Mouse (Mus musculus): Measurements from ENCODE around the gene Pidd1. TPM values are rescaled to one million over a fixed set of nuclear protein-coding genes. Genes with fewer than 3 reads are reported as not detected.
"Not testable (repeated sequence)": the region's sequence is repeated elsewhere in the genome, so short reads cannot be mapped to it uniquely, and the experiment has no call there.

Pidd1 gene
- total and polyA plus RNA-seq, 3 experiments = 5.8 to 24.9 (median 7.8) TPM

DNA sequence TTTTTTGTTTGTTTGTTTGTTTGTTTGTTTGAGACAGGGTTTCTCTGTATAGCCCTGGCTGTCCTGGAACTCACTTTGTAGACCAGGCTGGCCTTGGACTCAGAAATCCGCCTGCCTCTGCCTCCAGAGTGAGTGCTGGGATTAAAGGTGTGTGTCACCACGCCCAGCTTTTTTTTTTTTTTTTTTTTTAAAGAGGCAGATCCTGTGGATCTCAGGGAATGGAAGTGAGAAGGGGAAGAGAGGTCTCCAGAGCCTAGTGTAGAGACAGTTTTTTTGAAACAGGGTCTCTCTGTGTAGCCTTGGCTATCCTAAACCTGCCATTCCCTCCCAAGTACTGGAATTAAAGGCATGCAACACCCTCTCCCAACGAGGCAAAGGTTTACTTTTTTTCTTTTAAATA is 2.5 kb upstream of the Pidd1 start:
- H3K27me3 ChIP-seq (replicated peaks); H3K9me3 ChIP-seq (replicated peaks; ENCODE audit: low read length); H3K27ac ChIP-seq (ENCODE audit: insufficient read depth, low read depth); dilution Hi-C loops (cut with MboI; ENCODE audit: extremely low pct_ligation_motif_present, extremely low pct_unique_long_range_greater_than_20kb, low sequenced_read_pairs); DNase-seq (ENCODE audit: extremely low read depth); in situ Hi-C loops (cut with MboI; ENCODE audit: low pct_ligation_motif_present, low pct_unique_long_range_greater_than_20kb, low sequenced_read_pairs): not testable (repeated sequence)
- Histone ChIP-seq H3K4me3 (replicated peaks in 1 of 3; ENCODE audit: low read depth in 2 of 3, low read length in 2 of 3, poor library complexity in 1 of 3) (peak overlapping the region in 2 of 3 experiments; percentile 71 to 97), H3K9ac (ENCODE audit: insufficient read depth, low read depth) (peak overlapping the region; percentile 67; the same call in 1 of the 2 replicates), H3K79me2 (replicated peaks; ENCODE audit: control insufficient read depth, extremely low read depth, insufficient read depth, poor library complexity, severe bottlenecking) (peaks cover 30% of the 10 kb centered on the region), H3K4me2 (ENCODE audit: insufficient read depth, low read depth, poor library complexity, severe bottlenecking) (peak overlapping the region; percentile 57), H3K4me1 (ENCODE audit: control insufficient read depth in 1 of 2, insufficient read depth in 2 of 2) (peaks cover 10 to 56% of the 10 kb centered on the region in 2 experiments), H3K36me3 (replicated peaks in 1 of 2; ENCODE audit: control insufficient read depth in 1 of 2, insufficient read depth in 1 of 2, low read length in 1 of 2) (peaks cover 33 to 44% of the 10 kb centered on the region in 2 experiments)
- peak; percentile 70 for TF ChIP-seq ZNF384 (IDR thresholded peaks at IDR 0.05; ENCODE audit: low read depth, low read length)

DNA sequence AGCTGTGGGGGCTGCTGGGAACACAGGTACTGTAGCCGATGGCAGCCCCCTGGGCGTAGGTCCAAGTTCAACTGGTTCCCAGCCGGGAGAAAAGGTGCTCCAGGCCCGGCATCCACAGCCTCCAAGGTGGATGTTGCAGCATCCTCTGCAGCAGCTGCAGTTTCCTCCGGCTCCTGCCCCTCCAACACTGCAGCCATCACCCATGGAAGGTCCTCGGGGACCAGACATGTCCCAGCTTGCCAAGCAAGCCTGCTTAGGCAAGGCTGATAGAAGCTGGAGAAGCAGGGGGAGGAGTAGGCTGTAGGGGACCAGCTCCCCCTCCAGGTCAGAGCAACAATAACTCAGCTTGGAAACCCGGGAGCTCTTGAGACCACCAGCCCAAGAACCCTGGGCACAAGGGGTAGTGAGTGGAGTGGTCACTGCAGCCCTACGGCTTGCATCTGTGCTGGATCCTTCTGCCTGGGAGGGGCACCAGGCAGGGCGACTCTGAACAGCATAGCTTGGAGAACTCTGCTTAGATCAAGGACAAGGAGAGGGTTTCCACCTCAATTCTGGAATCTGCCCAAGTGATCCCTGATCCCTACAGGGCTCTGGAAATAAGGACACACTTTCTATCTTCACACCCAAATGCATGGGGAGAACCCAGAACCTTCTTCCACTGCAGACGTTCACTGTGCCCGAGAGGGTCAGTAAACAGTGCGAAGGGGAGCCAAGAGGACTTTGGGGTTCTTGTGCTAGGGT is 574 bp downstream of the Pidd1 start:
- peak overlapping the region; percentile 97 for H3K4me2 ChIP-seq (ENCODE audit: insufficient read depth, low read depth, poor library complexity, severe bottlenecking)
- H3K27ac ChIP-seq (ENCODE audit: insufficient read depth, low read depth) = peak overlapping the region; percentile 36
- peak overlapping the region; percentile 64 to 91 (median 67) for H3K4me3 ChIP-seq (replicated peaks in 1 of 3; ENCODE audit: low read depth in 2 of 3, low read length in 2 of 3, poor library complexity in 1 of 3)
- dilution Hi-C loops (cut with MboI; ENCODE audit: extremely low pct_ligation_motif_present, extremely low pct_unique_long_range_greater_than_20kb, low sequenced_read_pairs) = no loop called here
- no peaks in the 10 kb centered on the region for H3K9me3 ChIP-seq (replicated peaks; ENCODE audit: low read length)
- peaks cover 15 to 43% of the 10 kb centered on the region in 2 experiments for H3K4me1 ChIP-seq (ENCODE audit: control insufficient read depth in 1 of 2, insufficient read depth in 2 of 2)
- DNase-seq (ENCODE audit: extremely low read depth) = peak; percentile 86
- H3K9ac ChIP-seq (ENCODE audit: insufficient read depth, low read depth) = peak overlapping the region; percentile 93
- H3K36me3 ChIP-seq (replicated peaks in 1 of 2; ENCODE audit: control insufficient read depth in 1 of 2, insufficient read depth in 1 of 2, low read length in 1 of 2) = peaks cover 38 to 47% of the 10 kb centered on the region in 2 experiments
- H3K79me2 ChIP-seq (replicated peaks; ENCODE audit: control insufficient read depth, extremely low read depth, insufficient read depth, poor library complexity, severe bottlenecking) = peaks cover 17% of the 10 kb centered on the region
- in situ Hi-C loops (cut with MboI; ENCODE audit: low pct_ligation_motif_present, low pct_unique_long_range_greater_than_20kb, low sequenced_read_pairs) = no loop called here
- H3K27me3 ChIP-seq (replicated peaks) = no peaks in the 10 kb centered on the region
- TF ChIP-seq JUN (IDR thresholded peaks at IDR 0.05; ENCODE audit: insufficient read depth, low read depth, low read length) (no peak), CTCF (conservative IDR thresholded peaks at IDR 0.05 in 1 of 2, IDR thresholded peaks at IDR 0.05 in 1 of 2; ENCODE audit: low read depth in 2 of 2, low read length in 2 of 2) (peak; percentile 10 to 74; a peak in 2 of 4 replicates), EP300 (IDR thresholded peaks at IDR 0.05; ENCODE audit: low read length) (peak; percentile 65; the same call in 1 of the 2 replicates), SIN3A (IDR thresholded peaks at IDR 0.05; ENCODE audit: low read length) (peak; percentile 56; the same call in 1 of the 2 replicates), HCFC1 (IDR thresholded peaks at IDR 0.05; ENCODE audit: low read depth, low read length) (peak; percentile 37), MAX (IDR thresholded peaks at IDR 0.05; ENCODE audit: low read length) (peak; percentile 57), GABPA (IDR thresholded peaks at IDR 0.05; ENCODE audit: insufficient replicate concordance, low read depth, low read length) (no peak), CHD1 (IDR thresholded peaks at IDR 0.05; ENCODE audit: low read depth, low read length) (peak; percentile 99), MYC (IDR thresholded peaks at IDR 0.05; ENCODE audit: low read depth, low read length) (peak; percentile 79; the same call in 1 of the 2 replicates), TCF12 (IDR thresholded peaks at IDR 0.05; ENCODE audit: low read depth, low read length) (peak; percentile 72; the same call in 1 of the 2 replicates), USF1 (IDR thresholded peaks at IDR 0.05; ENCODE audit: low read depth, low read length) (no peak), NELFE (IDR thresholded peaks at IDR 0.05; ENCODE audit: low read depth, low read length) (no peak), MEF2A (IDR thresholded peaks at IDR 0.05; ENCODE audit: borderline replicate concordance, low read depth, low read length) (peak; percentile 53; the same call in 1 of the 2 replicates), POLR2AphosphoS2 (IDR thresholded peaks at IDR 0.05; ENCODE audit: low read depth, low read length) (no peak), ZC3H11A (IDR thresholded peaks at IDR 0.05; ENCODE audit: low read depth, low read length) (no peak), IRF4 (IDR thresholded peaks at IDR 0.05; ENCODE audit: low read depth, low read length) (peak; percentile 54), TBP (conservative IDR thresholded peaks at IDR 0.05; ENCODE audit: low read depth, low read length) (0 out of 2 replicates have a peak, but pooled peaks have one; percentile 43), BHLHE40 (IDR thresholded peaks at IDR 0.05; ENCODE audit: low read depth, low read length) (peak; percentile 43; the same call in 1 of the 2 replicates), MAZ (IDR thresholded peaks at IDR 0.05; ENCODE audit: low read depth, low read length) (no peak), KAT2A (IDR thresholded peaks at IDR 0.05; ENCODE audit: insufficient replicate concordance, low read length) (no peak), POLR2A (IDR thresholded peaks at IDR 0.05; ENCODE audit: low read depth, low read length) (peak; percentile 48; the same call in 1 of the 2 replicates), RCOR1 (conservative IDR thresholded peaks at IDR 0.05; ENCODE audit: low read depth, low read length) (no peak), SMC3 (IDR thresholded peaks at IDR 0.05; ENCODE audit: low read depth, low read length) (peak; percentile 37), E2F4 (IDR thresholded peaks at IDR 0.05; ENCODE audit: insufficient replicate concordance, low read depth, low read length) (no peak), RAD21 (IDR thresholded peaks at IDR 0.05; ENCODE audit: low read depth, low read length) (peak; percentile 53), MAFK (IDR thresholded peaks at IDR 0.05; ENCODE audit: insufficient replicate concordance, low read length) (no peak), UBTF (IDR thresholded peaks at IDR 0.05; ENCODE audit: low read depth, low read length) (no peak), CHD2 (IDR thresholded peaks at IDR 0.05; ENCODE audit: low read length) (no peak), JUND (conservative IDR thresholded peaks at IDR 0.05; ENCODE audit: low read depth, low read length) (no peak), ETS1 (conservative IDR thresholded peaks at IDR 0.05; ENCODE audit: low read depth, low read length) (peak; percentile 31; the same call in 1 of the 2 replicates), ZNF384 (IDR thresholded peaks at IDR 0.05; ENCODE audit: low read depth, low read length) (no peak)

Measured in CH12.LX (cell line).